Mouse (Mus musculus): ENCODE results near the gene Cd36. TPM values are rescaled to one million over a fixed set of nuclear protein-coding genes. Genes with fewer than 3 reads are reported as not detected.

The Cd36 gene
- total RNA-seq, 2 experiments from 2014 or later = 272 to 471 TPM

GRCm38 (mm10) chr5:17821395-17821794, 67.2 kb downstream of the Cd36 start:
- intact Hi-C loops (cut with DNase I; ENCODE audit: low total_unique reads) = no loop called here
- DNase-seq = no peak

- no peak for DNase-seq
- intact Hi-C loops (cut with DNase I; ENCODE audit: low total_unique reads) = no loop called here
Observed at GRCm38 (mm10) chr5:17820239-17820999, 68.2 kb downstream of the Cd36 start.

GRCm38 (mm10) chr5:17816170-17816569, 72.4 kb downstream of the Cd36 start:
- no peak for DNase-seq

GRCm38 (mm10) chr5:17810336-17810735, 78.3 kb downstream of the Cd36 start:
- no peak for DNase-seq
- intact Hi-C loops (cut with DNase I; ENCODE audit: low total_unique reads) = loop anchor here (10.0 kb wide), 1 partner anchor 234 kb away; no protein-coding TSS in a partner anchor

More at GRCm38 (mm10) chr5:17816170-17816569, 72.4 kb downstream of the Cd36 start:
- intact Hi-C loops (cut with DNase I; ENCODE audit: low total_unique reads) = loop anchor here (10.0 kb wide), 1 partner anchor 229 kb away; no protein-coding TSS in a partner anchor

GRCm38 (mm10) chr5:17806774-17807377, 81.7 kb downstream of the Cd36 start:
- intact Hi-C loops (cut with DNase I; ENCODE audit: low total_unique reads) = no loop called here
- DNase-seq = no peak

- intact Hi-C loops (cut with DNase I; ENCODE audit: low total_unique reads) = no loop called here
- DNase-seq = peak; percentile 37
Observed at GRCm38 (mm10) chr5:17776571-17776970, 112.0 kb downstream of the Cd36 start.

GRCm38 (mm10) chr5:17770328-17770727, 118.3 kb downstream of the Cd36 start:
- intact Hi-C loops (cut with DNase I; ENCODE audit: low total_unique reads) = no loop called here
- no peak for DNase-seq

- intact Hi-C loops (cut with DNase I; ENCODE audit: low total_unique reads) = no loop called here
- DNase-seq = no peak
Observed at GRCm38 (mm10) chr5:17766006-17766677, 122.5 kb downstream of the Cd36 start.

GRCm38 (mm10) chr5:17753471-17754005, 135.1 kb downstream of the Cd36 start:
- intact Hi-C loops (cut with DNase I; ENCODE audit: low total_unique reads) = no loop called here
- peak; percentile 21 for DNase-seq

- DNase-seq = no peak
- intact Hi-C loops (cut with DNase I; ENCODE audit: low total_unique reads) = no loop called here
Observed at GRCm38 (mm10) chr5:17748293-17748692, 140.3 kb downstream of the Cd36 start.

- intact Hi-C loops (cut with DNase I; ENCODE audit: low total_unique reads) = no loop called here
- no peak for DNase-seq
Observed at GRCm38 (mm10) chr5:17747143-17747542, 141.5 kb downstream of the Cd36 start.

GRCm38 (mm10) chr5:17746520-17746919, 142.1 kb downstream of the Cd36 start:
- intact Hi-C loops (cut with DNase I; ENCODE audit: low total_unique reads) = no loop called here
- DNase-seq = no peak

GRCm38 (mm10) chr5:17739805-17740204, 148.8 kb downstream of the Cd36 start:
- DNase-seq = no peak
- intact Hi-C loops (cut with DNase I; ENCODE audit: low total_unique reads) = no loop called here

Other genes with a start within 250 kb of the Cd36 start
- under 1 TPM in 1 of 2 experiments, not detected in 1; 0.16 TPM for gene Gnat3, start 73.7 kb upstream of the Cd36 start, total RNA-seq (2021)